Mouse (Mus musculus) bone marrow, adult 2 months (tissue): ENCODE data around the gene Gm10778. TPM values are rescaled to one million over a fixed set of nuclear protein-coding genes. Genes with fewer than 3 reads are reported as not detected.
A peak's percentile ranks its signal among the peaks of the same experiment; 100 is the strongest.
"Not testable (repeated sequence)": the region's sequence is repeated elsewhere in the genome, so short reads cannot be mapped to it uniquely, and the experiment has no call there.

ENCODE experiments used
- H3K27ac ChIP-seq: fragments of 200-500 bp; 2 replicates; pipeline ENCODE4 v1.5.1; 2012; ENCODE audit warnings: low read depth, mild to moderate bottlenecking, control low read depth, inconsistent platforms, low read length; ENCODE audit not compliant: control insufficient read depth, poor library complexity, insufficient read depth
- H3K4me1 ChIP-seq: fragments of 200-500 bp; 2 replicates; pipeline ENCODE4 v1.6.1; 2011; ENCODE audit warnings: low read length; ENCODE audit not compliant: control insufficient read depth, insufficient read depth
- H3K4me3 ChIP-seq: fragments of 200-500 bp; replicated peaks from 2 replicates; pipeline ENCODE3; 2011; ENCODE audit warnings: mild to moderate bottlenecking, low read depth, low read length, control low read depth; ENCODE audit not compliant: control insufficient read depth
- CTCF ChIP-seq: fragments of 200-500 bp; IDR thresholded peaks from 2 replicates; pipeline ENCODE4 v1.5.1; 2011; ENCODE audit warnings: low read length, control low read depth; ENCODE audit not compliant: control insufficient read depth, insufficient read depth
- POLR2A ChIP-seq: fragments of 200-500 bp; IDR thresholded peaks from 2 replicates; pipeline ENCODE4 v1.6.1; 2011; ENCODE audit warnings: low read depth, mild to moderate bottlenecking, control low read depth, low read length, borderline replicate concordance; ENCODE audit not compliant: control insufficient read depth
- WGBS: fragments of 180-500 bp; shearing (Covaris S2); methylation state at CpG from one replicate; pipeline ENCODE4 v1.1.7; 2018; 5-methylcytosine and 5-hydroxymethylcytosine counted together
- polyA plus RNA-seq: library from polyadenylated mRNA; stranded (reverse); fragments of >200 nt; gene quantifications from 2 replicates; pipeline ENCODE4 v1.2.4, GENCODE M21; 2011; ENCODE audit warnings: low replicate concordance; ENCODE audit not compliant: missing spikeins, insufficient read depth, insufficient read length

The Gm10778 gene
- polyA plus RNA-seq, 1 experiment: not detected

DNA sequence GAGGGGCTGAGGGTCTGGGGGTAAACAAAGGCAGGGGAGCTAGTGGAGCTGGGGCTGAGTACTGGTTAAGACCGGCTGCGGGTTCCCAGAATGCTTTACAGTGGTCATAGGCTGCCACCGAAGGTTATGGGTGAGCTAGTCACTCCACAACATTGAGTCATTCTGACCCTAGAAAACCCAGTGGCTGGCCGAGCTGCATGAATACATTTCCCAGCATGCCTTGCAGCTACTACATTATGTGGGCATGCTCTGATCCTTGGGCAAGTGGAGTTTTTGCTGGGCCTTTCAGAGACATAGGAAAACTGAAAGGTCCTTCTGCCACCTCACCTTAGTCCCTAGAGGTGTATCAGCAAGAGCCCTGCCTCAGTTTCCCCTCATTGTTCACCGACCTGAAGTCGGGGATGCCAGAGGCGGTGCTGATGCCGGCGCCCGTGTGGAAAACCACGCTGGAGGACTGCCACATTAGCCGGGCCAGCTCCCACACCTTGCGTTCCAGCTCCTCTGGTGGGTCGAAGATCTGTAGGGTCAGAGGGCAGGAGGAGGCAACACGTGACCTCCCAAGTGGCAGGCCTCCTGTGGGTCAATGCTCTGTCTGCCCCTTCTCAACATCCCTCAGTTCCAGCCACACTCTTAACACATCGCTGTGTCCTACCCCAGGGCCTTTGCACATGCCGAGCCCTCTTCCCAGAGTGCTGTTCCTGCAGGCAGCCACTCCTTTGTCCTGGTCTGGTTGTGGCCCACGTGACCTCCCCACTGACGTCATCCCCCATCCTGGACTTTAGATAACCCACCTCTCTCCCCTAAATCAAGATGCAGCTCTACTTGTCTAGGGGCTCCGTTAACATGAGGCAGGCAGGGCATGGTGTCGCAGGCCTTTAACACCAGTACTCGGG is 22.5 kb upstream of the Gm10778 start:
- WGBS: 80% methylated on average over 22 of the region's 22 CpGs
- peak overlapping the region; percentile 83 for H3K4me3 ChIP-seq
- TF ChIP-seq POLR2A: no peak
- no peak for TF ChIP-seq CTCF
- no peak overlapping the region for H3K27ac ChIP-seq
- H3K4me1 ChIP-seq: no peaks in the 10 kb centered on the region; the same call in none of the 2 replicates

GRCm38 (mm10) chr10:81626994-81627835 is 21.6 kb upstream of the Gm10778 start, which contains the start of gene Sirt6:
Gene Sirt6 (minus strand): TSS chr10:81627797.
- Histone ChIP-seq H3K27ac (peak within 1 kb of the TSS; percentile 72), H3K4me3 (peak within 1 kb of the TSS; percentile 83), H3K4me1 (no peaks in the 10 kb centered on the region; the same call in none of the 2 replicates)
- peak; percentile 63; the same call in 1 of the 2 replicates for TF ChIP-seq POLR2A
- TF ChIP-seq CTCF: no peak
- WGBS: 3% methylated on average over 40 of the region's 40 CpGs

GRCm38 (mm10) chr10:81627836-81628220 is 21.0 kb upstream of the Gm10778 start:
- 28% methylated on average over 7 of the region's 7 CpGs for WGBS
- Histone ChIP-seq H3K27ac (peak overlapping the region; percentile 72), H3K4me3 (peak overlapping the region; percentile 83), H3K4me1 (no peaks in the 10 kb centered on the region; the same call in none of the 2 replicates)
- TF ChIP-seq POLR2A (no peak), CTCF (no peak)

DNA sequence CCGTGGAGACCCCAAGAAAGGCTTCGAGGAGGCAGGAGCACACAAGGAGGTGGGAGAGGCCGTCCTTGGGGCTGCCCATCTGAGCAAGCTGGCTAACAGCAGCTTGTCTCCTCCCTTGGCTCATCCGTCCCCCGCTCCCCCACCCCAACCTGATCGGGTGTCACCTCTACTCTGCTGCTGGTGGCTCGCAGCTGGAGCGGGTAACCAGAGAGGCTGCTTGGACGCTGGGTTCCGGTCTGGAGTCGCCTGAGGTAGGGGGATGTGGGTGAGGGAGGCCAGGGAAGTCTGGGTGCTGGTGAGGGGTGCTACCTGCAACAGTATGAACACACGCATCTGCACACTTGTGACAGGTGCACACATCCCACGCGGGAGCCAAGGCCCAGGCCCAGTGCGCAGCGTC is 20.5 kb upstream of the Gm10778 start, which contains the start of gene Ankrd24:
Ankrd24 (plus strand) TSS at position 151 of the 400 bp plus-strand sequence.
- H3K4me1 ChIP-seq: no peaks in the 10 kb centered on the region; the same call in none of the 2 replicates
- peak within 1 kb of the TSS; percentile 83 for H3K4me3 ChIP-seq
- WGBS: 86% methylated on average over 16 of the region's 16 CpGs
- no peak for TF ChIP-seq CTCF
- no peak for TF ChIP-seq POLR2A
- peak within 1 kb of the TSS; percentile 72 for H3K27ac ChIP-seq

GRCm38 (mm10) chr10:81633253-81634099 is 15.4 kb upstream of the Gm10778 start:
- TF ChIP-seq POLR2A (peak; percentile 32; the same call in 1 of the 2 replicates), CTCF (no peak)
- WGBS: 6% methylated on average over 37 of the region's 37 CpGs
- Histone ChIP-seq H3K4me1 (peaks cover 3% of the 10 kb centered on the region), H3K27ac (no peak overlapping the region), H3K4me3 (peak overlapping the region; percentile 44)

GRCm38 (mm10) chr10:81636338-81636737 is 12.5 kb upstream of the Gm10778 start:
- Histone ChIP-seq H3K4me1 (peaks cover 3% of the 10 kb centered on the region), H3K27ac (no peak overlapping the region), H3K4me3 (no peak overlapping the region)
- WGBS: 35% methylated on average over 8 of the region's 8 CpGs
- TF ChIP-seq POLR2A (no peak), CTCF (no peak)

DNA sequence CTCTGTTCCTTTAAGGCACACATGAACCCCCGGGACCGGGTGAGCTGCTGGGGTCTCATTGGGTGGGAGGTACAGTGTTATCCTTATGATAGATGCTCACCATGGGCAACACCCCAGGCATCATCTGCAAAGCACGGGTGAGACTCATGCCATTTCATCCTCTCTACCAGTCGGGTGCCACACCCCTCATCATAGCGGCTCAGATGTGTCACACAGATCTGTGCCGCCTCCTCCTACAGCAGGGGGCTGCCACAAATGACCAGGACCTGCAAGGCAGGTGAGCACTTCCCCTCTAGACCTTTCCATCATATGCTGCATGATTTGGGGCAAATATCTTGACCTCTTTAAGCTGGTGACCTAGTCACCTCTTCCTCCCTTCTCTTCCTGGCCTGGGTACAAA is 10.8 kb upstream of the Gm10778 start:
- H3K27ac ChIP-seq: no peak overlapping the region
- WGBS: 76% methylated on average over 6 of the region's 6 CpGs
- TF ChIP-seq POLR2A (no peak), CTCF (no peak)
- H3K4me3 ChIP-seq: no peak overlapping the region
- peaks cover 4% of the 10 kb centered on the region for H3K4me1 ChIP-seq

GRCm38 (mm10) chr10:81640825-81641224 is 8.0 kb upstream of the Gm10778 start:
- not testable (repeated sequence) for H3K4me3 ChIP-seq, H3K4me1 ChIP-seq, H3K27ac ChIP-seq
- 77% methylated on average over 4 of the region's 4 CpGs for WGBS
